Mouse (Mus musculus) small intestine, adult 2 months (tissue): ENCODE results near the gene Eid1. TPM values are rescaled to one million over a fixed set of nuclear protein-coding genes. Genes with fewer than 3 reads are reported as not detected.

Experiments
- H3K27ac ChIP-seq: fragments of 200-500 bp; 2 replicates; pipeline ENCODE4 v1.5.1; 2012; ENCODE audit warnings: low read depth, low read length, control low read depth, inconsistent platforms; ENCODE audit not compliant: insufficient read depth
- H3K27me3 ChIP-seq: fragments of 200-500 bp; 2 replicates; pipeline ENCODE4 v1.6.1; 2012; ENCODE audit warnings: mild to moderate bottlenecking, moderate library complexity, low read length, inconsistent platforms; ENCODE audit not compliant: control insufficient read depth, insufficient read depth
- H3K36me3 ChIP-seq: fragments of 200-500 bp; 2 replicates; pipeline ENCODE4 v1.6.1; 2012; ENCODE audit warnings: mild to moderate bottlenecking, low read length, control low read depth, inconsistent platforms; ENCODE audit not compliant: control insufficient read depth, insufficient read depth
- H3K4me1 ChIP-seq: fragments of 200-500 bp; 2 replicates; pipeline ENCODE4 v1.6.1; 2012; ENCODE audit warnings: low read length, inconsistent platforms, mixed read lengths; ENCODE audit not compliant: control insufficient read depth, insufficient read depth, insufficient read length
- H3K4me3 ChIP-seq: fragments of 200-500 bp; 2 replicates; pipeline ENCODE4 v1.5.1; 2012; ENCODE audit warnings: low read depth, mild to moderate bottlenecking, control low read depth, inconsistent platforms, low read length, moderate library complexity
- CTCF ChIP-seq: fragments of 200-500 bp; IDR thresholded peaks from 2 replicates; pipeline ENCODE4 v1.5.1; 2012; ENCODE audit warnings: low read depth, mild to moderate bottlenecking, control low read depth, inconsistent platforms, low read length, moderate library complexity, mixed read lengths; ENCODE audit not compliant: insufficient replicate concordance, insufficient read length; ENCODE audit errors: extremely low read depth
- POLR2A ChIP-seq: fragments of 200-500 bp; IDR thresholded peaks from 2 replicates; pipeline ENCODE4 v1.6.1; 2012; ENCODE audit warnings: low read depth, mild to moderate bottlenecking, control low read depth, inconsistent platforms, low read length, moderate library complexity
- WGBS: fragments of 180-500 bp; shearing (Covaris S2); methylation state at CpG from one replicate; pipeline ENCODE4 v1.1.7; 2018; 5-methylcytosine and 5-hydroxymethylcytosine counted together
- polyA plus RNA-seq: library from polyadenylated mRNA; depleted of rRNA; stranded (reverse); fragments of >200 nt; gene quantifications from 2 replicates; pipeline ENCODE4 v1.2.3, GENCODE M21; 2012

The Eid1 gene
- polyA plus RNA-seq, 1 experiment = 5.3 TPM

DNA sequence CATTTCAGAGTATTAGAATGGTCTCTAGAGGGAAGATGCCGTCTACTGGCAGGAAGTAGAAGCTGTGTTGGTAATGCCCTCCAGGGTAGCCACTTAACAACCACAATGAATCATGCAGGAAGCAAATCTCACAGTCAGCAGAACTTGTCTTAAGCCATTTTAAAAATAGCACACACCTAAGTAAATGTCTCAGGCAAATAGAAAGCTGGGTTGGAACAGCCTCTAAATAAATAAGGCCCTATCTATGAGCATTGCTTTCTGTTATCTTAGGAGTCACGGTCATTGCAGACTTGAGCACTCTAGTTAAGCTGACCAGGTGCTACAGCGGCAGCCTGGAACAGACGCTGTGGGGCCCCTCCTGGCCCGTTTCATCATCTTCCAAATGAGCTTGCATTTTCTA, 5.7 kb upstream of the Eid1 start:
- no peak overlapping the region for H3K27ac ChIP-seq
- H3K36me3 ChIP-seq = no peaks in the 10 kb centered on the region
- H3K27me3 ChIP-seq = no peaks in the 10 kb centered on the region
- H3K4me3 ChIP-seq = no peak overlapping the region
- WGBS = 11% methylated on average over 5 of the region's 5 CpGs
- TF ChIP-seq CTCF (no peak), POLR2A (no peak)
- no peaks in the 10 kb centered on the region for H3K4me1 ChIP-seq

DNA sequence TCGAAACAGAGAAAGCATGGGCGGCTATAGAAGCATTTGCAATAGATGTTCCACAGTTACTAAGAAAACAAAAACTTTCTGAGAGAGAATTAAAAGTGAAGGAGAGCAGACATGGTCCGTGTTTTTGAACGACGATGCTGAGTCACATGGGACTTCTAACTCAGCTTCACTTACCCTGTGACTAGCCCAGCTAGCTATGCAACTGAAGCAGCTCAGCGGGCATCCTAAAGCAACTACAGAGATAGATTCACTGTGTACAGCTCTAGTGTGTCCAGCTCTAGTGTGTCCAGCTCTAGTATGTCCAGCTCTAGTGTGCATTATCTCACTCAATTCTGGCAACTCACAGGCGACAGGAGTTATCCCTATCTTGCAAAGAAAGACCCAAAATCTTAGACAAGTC, 5.2 kb upstream of the Eid1 start:
- no peaks in the 10 kb centered on the region for H3K27me3 ChIP-seq
- peaks cover 3% of the 10 kb centered on the region for H3K4me1 ChIP-seq
- H3K27ac ChIP-seq = no peak overlapping the region
- TF ChIP-seq POLR2A (no peak), CTCF (no peak)
- H3K36me3 ChIP-seq = no peaks in the 10 kb centered on the region
- 74% methylated on average over 7 of the region's 7 CpGs for WGBS
- no peak overlapping the region for H3K4me3 ChIP-seq

DNA sequence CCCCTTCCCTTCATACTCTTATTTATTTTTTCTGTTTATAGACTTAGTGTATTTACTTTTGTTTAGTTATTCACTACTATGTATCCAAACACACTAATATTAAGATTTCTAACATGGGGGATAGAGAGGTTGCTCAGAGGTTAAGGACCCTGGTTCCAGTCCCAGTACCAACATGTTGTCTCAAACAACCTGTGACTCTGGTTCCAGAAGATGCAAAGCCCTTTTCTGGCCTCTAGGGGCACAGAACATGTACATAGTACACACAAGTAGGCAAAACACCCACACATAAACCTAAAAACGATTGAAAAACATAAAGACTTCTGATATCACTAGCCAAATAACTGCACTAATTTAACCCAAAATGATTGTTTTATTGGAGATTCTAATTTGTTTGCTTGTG, 2.0 kb upstream of the Eid1 start:
- WGBS = 27% methylated on average over 1 of the region's 1 CpGs

DNA sequence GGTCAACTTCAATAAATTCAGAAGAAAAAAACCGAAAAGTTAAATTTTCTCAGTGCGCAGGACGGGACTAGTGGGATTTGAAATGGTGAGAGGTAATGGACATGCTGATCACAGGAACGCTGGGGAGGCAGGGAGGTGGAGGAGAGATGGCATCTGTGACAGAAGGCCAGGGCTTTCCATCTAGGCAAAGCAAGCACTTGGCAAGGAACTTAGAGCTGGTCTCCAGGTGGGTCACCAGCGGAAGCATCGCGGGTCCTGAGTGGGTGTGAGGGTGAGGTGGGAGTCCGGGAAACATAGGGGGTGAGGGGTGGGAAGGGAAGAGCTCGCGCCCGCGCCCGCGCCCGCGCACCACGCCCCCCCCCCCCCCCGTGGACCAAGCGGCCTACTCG, 333 bp upstream of the Eid1 start:
- Histone ChIP-seq H3K4me3 (peak overlapping the region; percentile 77), H3K4me1 (peaks cover 3% of the 10 kb centered on the region), H3K27ac (no peak overlapping the region), H3K36me3 (no peaks in the 10 kb centered on the region), H3K27me3 (no peaks in the 10 kb centered on the region)
- TF ChIP-seq CTCF = no peak
- no peak for TF ChIP-seq POLR2A
- 27% methylated on average over 10 of the region's 20 CpGs for WGBS

More for the DNA sequence above, 2.0 kb upstream of the Eid1 start:
- no peak overlapping the region for H3K4me3 ChIP-seq
- no peaks in the 10 kb centered on the region for H3K36me3 ChIP-seq
- peaks cover 3% of the 10 kb centered on the region for H3K4me1 ChIP-seq
- no peak for TF ChIP-seq POLR2A
- TF ChIP-seq CTCF = no peak
- no peaks in the 10 kb centered on the region for H3K27me3 ChIP-seq
- no peak overlapping the region for H3K27ac ChIP-seq

DNA sequence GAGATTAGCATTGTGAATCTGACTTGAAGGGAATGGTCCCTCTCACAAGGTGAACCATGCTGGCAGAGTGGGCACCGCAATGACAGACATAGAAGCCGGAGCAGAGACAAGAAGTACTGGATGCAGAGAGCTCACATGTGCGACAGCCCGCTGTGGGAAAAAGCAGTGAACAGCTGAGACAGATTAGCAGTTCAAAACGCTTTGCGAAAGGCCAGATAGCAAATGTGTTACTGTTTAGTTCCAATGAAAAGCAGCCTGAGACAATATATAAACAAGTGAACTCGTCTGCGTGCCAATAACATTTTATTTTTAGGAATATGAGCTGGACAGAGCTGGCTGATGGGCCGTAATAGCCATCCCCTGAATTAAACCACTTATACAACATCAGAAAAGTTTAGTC, 8.9 kb downstream of the Eid1 start:
- TF ChIP-seq CTCF (no peak), POLR2A (no peak)
- Histone ChIP-seq H3K4me1 (no peaks in the 10 kb centered on the region), H3K36me3 (no peaks in the 10 kb centered on the region), H3K4me3 (no peak overlapping the region), H3K27ac (no peak overlapping the region), H3K27me3 (no peaks in the 10 kb centered on the region)
- 73% methylated on average over 9 of the region's 9 CpGs for WGBS

DNA sequence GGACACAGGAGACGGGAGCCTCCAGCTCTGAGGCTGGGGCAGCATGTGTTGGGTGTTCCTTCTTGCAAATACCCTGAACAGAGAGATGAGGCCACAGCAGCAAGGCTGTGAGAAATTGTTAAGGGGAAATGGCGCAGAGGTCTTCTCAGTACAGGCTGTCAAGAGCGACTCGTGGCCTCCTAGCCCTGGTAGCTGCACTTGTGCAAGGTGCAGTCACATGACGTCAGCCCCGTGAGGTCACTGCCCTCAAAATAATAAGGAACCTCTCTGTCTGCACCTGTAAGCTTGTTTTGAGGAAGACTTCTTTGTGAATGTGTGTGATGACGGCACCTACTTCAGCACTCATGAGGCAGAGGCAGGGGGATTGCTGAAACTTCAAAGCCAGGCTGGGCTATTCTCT, 11.0 kb downstream of the Eid1 start:
- no peaks in the 10 kb centered on the region for H3K36me3 ChIP-seq
- H3K27me3 ChIP-seq = no peaks in the 10 kb centered on the region
- TF ChIP-seq POLR2A (no peak), CTCF (no peak)
- WGBS = 40% methylated on average over 7 of the region's 7 CpGs
- no peaks in the 10 kb centered on the region for H3K4me1 ChIP-seq
- no peak overlapping the region for H3K4me3 ChIP-seq
- H3K27ac ChIP-seq = no peak overlapping the region

DNA sequence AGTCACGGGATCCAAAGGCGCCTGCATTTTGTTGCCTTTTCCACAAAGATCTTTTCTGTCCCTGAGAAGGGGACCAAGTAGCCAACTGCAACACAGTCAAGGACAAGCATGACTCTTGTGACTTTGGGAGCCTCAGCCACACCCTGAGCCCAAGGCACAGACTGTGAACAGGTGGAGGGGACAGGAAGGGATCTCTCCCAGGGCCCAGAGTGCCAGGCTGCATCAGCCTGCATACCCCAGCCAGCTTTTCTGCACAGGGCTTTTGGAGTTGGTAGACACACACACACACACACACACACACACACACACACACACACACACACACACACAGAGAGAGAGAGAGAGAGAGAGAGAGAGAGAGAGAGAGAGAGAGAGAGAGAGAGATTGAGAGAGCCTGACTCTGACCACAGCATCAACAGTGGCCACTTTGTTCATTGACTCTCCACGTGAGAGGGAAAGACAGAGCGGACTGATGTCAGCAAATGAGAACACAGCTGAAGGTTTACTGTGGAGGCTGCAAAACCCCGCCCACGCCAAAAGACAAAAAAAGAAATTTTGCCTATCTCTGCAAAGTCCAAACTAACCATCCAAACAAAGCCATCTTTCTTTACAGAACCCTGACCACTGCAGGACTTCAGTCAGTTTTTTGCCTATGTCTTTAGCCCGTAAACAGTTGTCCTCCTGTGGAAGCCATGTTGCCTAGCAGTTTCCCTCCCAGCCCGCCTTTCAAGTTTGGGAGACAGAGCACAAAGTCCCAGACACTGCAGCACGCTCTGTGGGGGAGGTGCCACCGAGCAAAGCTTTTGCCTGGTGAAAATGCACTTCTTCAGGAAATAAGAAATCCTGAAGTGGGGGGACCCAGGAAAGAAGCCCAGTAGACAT, 11.9 kb downstream of the Eid1 start:
- no peak overlapping the region for H3K4me3 ChIP-seq
- H3K27ac ChIP-seq = no peak overlapping the region
- no peaks in the 10 kb centered on the region for H3K27me3 ChIP-seq
- no peak for TF ChIP-seq CTCF
- H3K4me1 ChIP-seq = no peaks in the 10 kb centered on the region
- H3K36me3 ChIP-seq = no peaks in the 10 kb centered on the region
- 39% methylated on average over 10 of the region's 10 CpGs for WGBS
